Mouse (Mus musculus) thymus, postnatal 10 days (tissue): ENCODE measurements around the gene Casp3.
A peak's percentile ranks its signal among the peaks of the same experiment; 100 is the strongest.

Experiments used
- DNase-seq, 2 experiments: peaks; one replicate each; pipeline ENCODE4 v3.0.0; 2021; ENCODE audit warnings: low spot score in 2 of 2

Casp3 gene

GRCm38 (mm10) chr8:46680671-46681365 lies 63.7 kb downstream of the Casp3 start:
- DNase-seq = no peak

GRCm38 (mm10) chr8:46686664-46687336 lies 69.7 kb downstream of the Casp3 start:
- peak; percentile 87 to 88 for DNase-seq
